Mouse (Mus musculus) limb, embryonic 11.5 days (tissue): ENCODE results near the gene Atp1b2. TPM values are rescaled to one million over a fixed set of nuclear protein-coding genes. Genes with fewer than 3 reads are reported as not detected.
A peak's percentile ranks its signal among the peaks of the same experiment; 100 is the strongest.

Source experiments
- ATAC-seq: fragments of 200-750 bp; cut with Nextera tagmentation; 2 replicates; pipeline ENCODE4 v1.8.0; 2017; ENCODE audit warnings: low read depth; ENCODE audit not compliant: insufficient number of reproducible peaks, low FRiP score, low TSS enrichment
- DNase-seq: peaks from one replicate; pipeline ENCODE4 v3.0.0-alpha.2; 2015; ENCODE audit warnings: low spot score
- H3K27ac ChIP-seq: fragments of 300-500 bp; sonication (generic); replicated peaks from 2 replicates; pipeline ENCODE4 v1.5.1; 2014; ENCODE audit warnings: low read depth, mild to moderate bottlenecking, low read length
- H3K27me3 ChIP-seq: fragments of 300-500 bp; sonication (generic); 2 replicates; pipeline ENCODE4 v1.6.1; 2014; ENCODE audit warnings: mild to moderate bottlenecking, low read length, mixed read lengths; ENCODE audit not compliant: control insufficient read depth, insufficient read depth
- H3K36me3 ChIP-seq: fragments of 300-500 bp; sonication (generic); 2 replicates; pipeline ENCODE4 v1.6.1; 2014; ENCODE audit warnings: mild to moderate bottlenecking, low read length, moderate library complexity, mixed read lengths; ENCODE audit not compliant: control insufficient read depth, insufficient read depth
- H3K4me1 ChIP-seq: fragments of 300-500 bp; sonication (generic); 2 replicates; pipeline ENCODE4 v1.6.1; 2014; ENCODE audit warnings: low read length, mixed read lengths; ENCODE audit not compliant: control insufficient read depth, insufficient read depth
- H3K4me2 ChIP-seq: fragments of 300-500 bp; sonication (generic); 2 replicates; pipeline ENCODE4 v1.6.1; 2014; ENCODE audit warnings: low read depth, mild to moderate bottlenecking, moderate library complexity; ENCODE audit not compliant: severe bottlenecking
- H3K4me3 ChIP-seq: fragments of 300-500 bp; sonication (generic); 2 replicates; pipeline ENCODE4 v1.5.1; 2014; ENCODE audit warnings: low read depth, low read length
- H3K9ac ChIP-seq: fragments of 300-500 bp; sonication (generic); 2 replicates; pipeline ENCODE4 v1.6.1; 2014; ENCODE audit warnings: mild to moderate bottlenecking, low read length
- H3K9me3 ChIP-seq: fragments of 300-500 bp; sonication (generic); 2 replicates; pipeline ENCODE4 v1.6.1; 2016; ENCODE audit warnings: low read length; ENCODE audit not compliant: control insufficient read depth
- WGBS: fragments of 180-500 bp; shearing (Covaris S2); extraction: QIAGEN DNeasy Blood & Tissue Kit; methylation state at CpG from one replicate; pipeline ENCODE4 v1.1.7; 2014; 5-methylcytosine and 5-hydroxymethylcytosine counted together
- polyA plus RNA-seq: library from polyadenylated mRNA; unstranded; fragments of >200 nt; fragmentation: Nextera tagmentation; extraction: Ambion mirVana; gene quantifications from 2 replicates; pipeline ENCODE4 v1.2.1, GENCODE M21; 2014

Atp1b2 gene
- polyA plus RNA-seq, 1 experiment from 2014 or later: 4.5 TPM

DNA sequence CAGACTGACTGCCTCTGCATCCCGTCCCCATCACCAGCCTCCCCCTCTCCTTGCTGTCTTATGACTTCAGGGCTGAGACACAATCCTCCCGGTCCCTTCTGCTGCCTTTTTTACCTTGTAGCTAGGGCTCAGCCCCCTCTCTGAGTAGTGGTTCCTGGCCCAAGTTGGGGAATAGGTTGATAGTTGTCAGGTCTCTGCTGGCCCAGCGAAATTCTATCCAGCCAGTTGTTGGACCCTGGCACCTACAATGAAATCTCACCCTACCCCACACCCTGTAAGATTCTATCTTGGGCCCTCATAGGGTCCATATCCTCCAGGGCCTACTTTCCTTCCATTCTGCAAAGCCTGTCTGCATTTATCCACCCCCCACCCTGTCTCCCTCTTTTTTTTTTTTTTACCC is 14.3 kb downstream of the Atp1b2 start:
- no peaks in the 10 kb centered on the region for H3K27me3 ChIP-seq
- ATAC-seq: no peak
- 84% methylated on average over 3 of the region's 3 CpGs for WGBS

DNA sequence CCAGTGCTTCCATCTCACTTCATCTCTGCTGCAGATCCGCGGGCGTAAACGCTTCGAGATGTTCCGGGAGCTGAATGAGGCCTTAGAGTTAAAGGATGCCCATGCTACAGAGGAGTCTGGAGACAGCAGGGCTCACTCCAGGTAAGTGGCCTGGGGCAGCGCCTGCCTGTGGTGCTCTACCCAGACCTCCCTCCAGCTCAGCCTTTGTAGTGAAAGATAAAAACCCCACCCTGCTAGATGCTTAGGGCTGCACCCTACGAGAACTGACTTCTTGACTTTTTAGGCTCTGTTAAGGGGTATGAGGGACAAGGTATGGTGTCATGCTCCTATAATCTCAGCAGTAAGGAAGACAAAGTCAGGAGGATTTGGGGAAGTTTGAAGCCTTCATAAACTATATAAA is 15.1 kb downstream of the Atp1b2 start:
- WGBS: 94% methylated on average over 8 of the region's 8 CpGs

More for the DNA sequence above, 14.3 kb downstream of the Atp1b2 start:
- H3K36me3 ChIP-seq: peaks cover 39% of the 10 kb centered on the region
- H3K9me3 ChIP-seq: no peaks in the 10 kb centered on the region
- H3K4me3 ChIP-seq: no peak overlapping the region
- DNase-seq: no peak
- no peak overlapping the region for H3K9ac ChIP-seq
- H3K4me1 ChIP-seq: no peaks in the 10 kb centered on the region
- no peak overlapping the region for H3K27ac ChIP-seq
- H3K4me2 ChIP-seq: no peak overlapping the region

GRCm38 (mm10) chr11:69589207-69589834 is 16.4 kb downstream of the Atp1b2 start:
- H3K4me1 ChIP-seq: no peaks in the 10 kb centered on the region
- DNase-seq: no peak
- H3K27ac ChIP-seq: no peak overlapping the region
- H3K9me3 ChIP-seq: no peaks in the 10 kb centered on the region
- ATAC-seq: no peak
- H3K4me2 ChIP-seq: no peak overlapping the region
- WGBS: 92% methylated on average over 22 of the region's 22 CpGs
- H3K36me3 ChIP-seq: peaks cover 39% of the 10 kb centered on the region
- H3K9ac ChIP-seq: no peak overlapping the region
- H3K4me3 ChIP-seq: no peak overlapping the region
- no peaks in the 10 kb centered on the region for H3K27me3 ChIP-seq

More for the DNA sequence above, 15.1 kb downstream of the Atp1b2 start:
- no peaks in the 10 kb centered on the region for H3K9me3 ChIP-seq
- DNase-seq (no peak), ATAC-seq (no peak)
- H3K4me3 ChIP-seq: no peak overlapping the region
- no peaks in the 10 kb centered on the region for H3K4me1 ChIP-seq
- H3K4me2 ChIP-seq: no peak overlapping the region
- no peaks in the 10 kb centered on the region for H3K27me3 ChIP-seq
- H3K36me3 ChIP-seq: peaks cover 39% of the 10 kb centered on the region
- no peak overlapping the region for H3K27ac ChIP-seq
- no peak overlapping the region for H3K9ac ChIP-seq

DNA sequence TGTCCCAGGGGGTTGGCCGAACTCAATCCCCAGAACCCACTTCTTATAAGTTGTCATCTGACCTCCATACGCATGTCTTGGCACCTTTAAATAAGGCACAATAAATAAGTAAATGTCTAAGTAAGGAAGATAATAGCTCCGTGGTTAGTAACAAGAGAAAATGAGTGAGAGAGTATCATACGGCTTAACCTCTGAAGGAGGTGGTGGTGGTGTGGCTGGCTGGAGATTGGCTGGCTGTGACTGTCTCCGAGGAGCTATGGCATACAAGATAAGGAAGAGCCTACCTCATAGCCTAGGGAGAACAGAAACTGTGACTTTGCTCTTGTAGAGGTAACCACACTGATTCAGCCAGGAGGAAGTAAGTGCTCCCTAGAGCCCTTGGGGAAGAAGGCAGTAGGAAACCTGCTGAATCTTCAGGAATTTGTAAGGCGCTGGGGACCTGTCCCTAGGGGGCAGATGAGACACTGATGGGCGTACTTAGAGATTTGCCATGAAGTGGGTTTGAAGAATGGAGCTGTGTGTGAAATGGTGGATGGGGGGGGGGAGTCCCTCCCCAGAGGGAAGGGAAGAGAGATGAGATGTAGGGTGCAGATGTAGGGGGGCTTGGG is 19.9 kb downstream of the Atp1b2 start:
- Histone ChIP-seq H3K4me1 (0 out of 2 replicates have a peak, but pooled peaks cover 4% of the 10 kb centered on the region), H3K4me3 (no peak overlapping the region), H3K4me2 (no peak overlapping the region), H3K27me3 (no peaks in the 10 kb centered on the region), H3K27ac (no peak overlapping the region), H3K9me3 (no peaks in the 10 kb centered on the region), H3K9ac (no peak overlapping the region), H3K36me3 (peaks cover 23% of the 10 kb centered on the region)
- DNase-seq (no peak), ATAC-seq (no peak)
- WGBS: 87% methylated on average over 7 of the region's 7 CpGs

GRCm38 (mm10) chr11:69584937-69585336 is 20.8 kb downstream of the Atp1b2 start:
- Histone ChIP-seq H3K36me3 (peaks cover 18% of the 10 kb centered on the region), H3K9ac (no peak overlapping the region), H3K27me3 (no peaks in the 10 kb centered on the region), H3K4me3 (no peak overlapping the region), H3K4me2 (no peak overlapping the region), H3K27ac (no peak overlapping the region), H3K9me3 (no peaks in the 10 kb centered on the region), H3K4me1 (0 out of 2 replicates have a peak, but pooled peaks cover 4% of the 10 kb centered on the region)
- DNase-seq: no peak
- no peak for ATAC-seq
- WGBS: 95% methylated on average over 13 of the region's 13 CpGs

GRCm38 (mm10) chr11:69584008-69584407 is 21.7 kb downstream of the Atp1b2 start:
- no peak for DNase-seq
- Histone ChIP-seq H3K4me1 (0 out of 2 replicates have a peak, but pooled peaks cover 4% of the 10 kb centered on the region), H3K27ac (no peak overlapping the region), H3K4me2 (no peak overlapping the region), H3K27me3 (no peaks in the 10 kb centered on the region), H3K9ac (no peak overlapping the region), H3K9me3 (no peaks in the 10 kb centered on the region), H3K4me3 (no peak overlapping the region), H3K36me3 (peaks cover 10% of the 10 kb centered on the region)
- ATAC-seq: no peak
- WGBS: 86% methylated on average over 7 of the region's 7 CpGs

DNA sequence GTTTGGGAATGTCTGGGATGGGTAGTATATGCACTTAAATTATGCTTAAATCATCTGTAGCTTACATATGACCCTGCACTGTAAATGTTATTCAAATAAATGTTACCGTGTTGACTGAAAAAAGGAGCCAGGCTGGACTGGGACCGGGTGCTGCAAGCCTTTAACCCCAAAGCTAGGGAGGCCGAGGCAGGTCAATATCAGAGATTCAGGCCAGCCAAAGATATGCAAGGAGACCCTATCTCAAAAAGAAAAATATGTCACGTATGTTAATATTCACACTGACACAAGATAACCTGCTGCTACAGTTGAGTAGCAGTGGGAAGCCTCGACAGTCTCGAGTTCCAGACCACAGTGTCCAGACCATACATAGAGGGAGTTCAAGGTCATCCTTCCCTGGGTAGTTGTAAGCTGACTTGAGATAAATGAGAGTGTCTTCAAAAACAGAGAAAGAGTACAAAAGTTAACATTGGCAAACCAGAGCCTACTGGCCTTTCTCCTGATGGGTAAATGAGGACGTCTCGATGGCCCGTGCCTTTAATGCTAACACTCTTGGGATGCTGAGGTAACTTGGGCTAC is 23.4 kb downstream of the Atp1b2 start:
- H3K4me1 ChIP-seq: peaks cover 14% of the 10 kb centered on the region
- H3K36me3 ChIP-seq: no peaks in the 10 kb centered on the region; the same call in 1 of the 2 replicates
- DNase-seq (no peak), ATAC-seq (no peak)
- WGBS: 74% methylated on average over 9 of the region's 9 CpGs
- no peak overlapping the region for H3K27ac ChIP-seq
- no peaks in the 10 kb centered on the region for H3K27me3 ChIP-seq
- H3K4me2 ChIP-seq: peak overlapping the region; percentile 61
- no peaks in the 10 kb centered on the region for H3K9me3 ChIP-seq
- no peak overlapping the region; the same call in 1 of the 2 replicates for H3K4me3 ChIP-seq
- H3K9ac ChIP-seq: no peak overlapping the region

GRCm38 (mm10) chr11:69581814-69582213 is 23.9 kb downstream of the Atp1b2 start:
- Histone ChIP-seq H3K27ac (peak overlapping the region; percentile 87), H3K4me2 (peak overlapping the region; percentile 61), H3K4me1 (peaks cover 16% of the 10 kb centered on the region), H3K4me3 (peak overlapping the region; percentile 84), H3K27me3 (no peaks in the 10 kb centered on the region), H3K9me3 (no peaks in the 10 kb centered on the region), H3K9ac (peak overlapping the region; percentile 55), H3K36me3 (no peaks in the 10 kb centered on the region; the same call in 1 of the 2 replicates)
- DNase-seq (no peak), ATAC-seq (no peak)
- WGBS: 2% methylated on average over 8 of the region's 8 CpGs
